Mouse (Mus musculus): ENCODE measurements around the gene Vgf.

Vgf gene

GRCm38 (mm10) chr5:137030416-137030810 is 4.2 kb downstream of the Vgf start:
- DNase-seq (ENCODE audit: low spot score), result no peak

GRCm38 (mm10) chr5:137031076-137032032 is 5.2 kb downstream of the Vgf start:
- DNase-seq (ENCODE audit: low spot score), result peak; percentile 24

- DNase-seq (ENCODE audit: low spot score), result no peak
Measured at GRCm38 (mm10) chr5:137032033-137032421, 5.8 kb downstream of the Vgf start.

- DNase-seq (ENCODE audit: low spot score), result peak; percentile 78
Measured at GRCm38 (mm10) chr5:137032641-137033074, 6.5 kb downstream of the Vgf start.

GRCm38 (mm10) chr5:137036211-137036610 is 10.0 kb downstream of the Vgf start:
- no peak for DNase-seq (ENCODE audit: low spot score)

GRCm38 (mm10) chr5:137039453-137039852 is 13.3 kb downstream of the Vgf start:
- DNase-seq (ENCODE audit: low spot score), result no peak

- no peak for DNase-seq (ENCODE audit: low spot score)
Measured at GRCm38 (mm10) chr5:137041442-137041841, 15.2 kb downstream of the Vgf start.

- no peak for DNase-seq (ENCODE audit: low spot score)
Measured at GRCm38 (mm10) chr5:137043997-137044396, 17.8 kb downstream of the Vgf start.

- DNase-seq (ENCODE audit: low spot score), result peak; percentile 97
Measured at GRCm38 (mm10) chr5:137045402-137046323, 19.5 kb downstream of the Vgf start, which contains the start of gene Ap1s1. TSS of gene Ap1s1 (minus strand) at chr5:137046135.

- no peak for DNase-seq (ENCODE audit: low spot score)
Measured at GRCm38 (mm10) chr5:137046324-137046718, 20.1 kb downstream of the Vgf start.

- DNase-seq (ENCODE audit: low spot score), result no peak
Measured at GRCm38 (mm10) chr5:137046991-137047390, 20.8 kb downstream of the Vgf start.

GRCm38 (mm10) chr5:137051125-137051524 is 24.9 kb downstream of the Vgf start:
- DNase-seq (ENCODE audit: low spot score), result no peak

- no peak for DNase-seq (ENCODE audit: low spot score)
Measured at GRCm38 (mm10) chr5:137051914-137052505, 25.8 kb downstream of the Vgf start.

- DNase-seq (ENCODE audit: low spot score), result no peak
Measured at GRCm38 (mm10) chr5:137054299-137054698, 28.1 kb downstream of the Vgf start.

- DNase-seq (ENCODE audit: low spot score), result no peak
Measured at GRCm38 (mm10) chr5:137054873-137055272, 28.7 kb downstream of the Vgf start.

- DNase-seq (ENCODE audit: low spot score), result no peak
Measured at GRCm38 (mm10) chr5:137061809-137062481, 35.8 kb downstream of the Vgf start.

- DNase-seq (ENCODE audit: low spot score), result no peak
Measured at GRCm38 (mm10) chr5:137062601-137063000, 36.4 kb downstream of the Vgf start.

- DNase-seq (ENCODE audit: low spot score), result no peak
Measured at GRCm38 (mm10) chr5:137065454-137065853, 39.3 kb downstream of the Vgf start.

GRCm38 (mm10) chr5:137065923-137066322 is 39.7 kb downstream of the Vgf start:
- DNase-seq (ENCODE audit: low spot score), result no peak

- DNase-seq (ENCODE audit: low spot score), result no peak
Measured at GRCm38 (mm10) chr5:137068711-137069110, 42.5 kb downstream of the Vgf start.

- DNase-seq (ENCODE audit: low spot score), result no peak
Measured at GRCm38 (mm10) chr5:137070881-137071605, 44.9 kb downstream of the Vgf start.

Data from ovary, postnatal 14 days (tissue).